Mouse (Mus musculus) lung, adult 2 months (tissue): Measurements from ENCODE around the gene Cym.

ENCODE experiments used
- CTCF ChIP-seq: fragments of 200-500 bp; IDR thresholded peaks from 2 replicates; pipeline ENCODE4 v1.5.1; 2011; ENCODE audit warnings: mild to moderate bottlenecking, low read length, control low read depth; ENCODE audit not compliant: insufficient read depth
- POLR2A ChIP-seq: fragments of 200-500 bp; IDR thresholded peaks from 2 replicates; pipeline ENCODE4 v1.6.1; 2011; ENCODE audit warnings: low read depth, mild to moderate bottlenecking, control low read depth, low read length, borderline replicate concordance; ENCODE audit errors: extremely low read depth

DNA sequence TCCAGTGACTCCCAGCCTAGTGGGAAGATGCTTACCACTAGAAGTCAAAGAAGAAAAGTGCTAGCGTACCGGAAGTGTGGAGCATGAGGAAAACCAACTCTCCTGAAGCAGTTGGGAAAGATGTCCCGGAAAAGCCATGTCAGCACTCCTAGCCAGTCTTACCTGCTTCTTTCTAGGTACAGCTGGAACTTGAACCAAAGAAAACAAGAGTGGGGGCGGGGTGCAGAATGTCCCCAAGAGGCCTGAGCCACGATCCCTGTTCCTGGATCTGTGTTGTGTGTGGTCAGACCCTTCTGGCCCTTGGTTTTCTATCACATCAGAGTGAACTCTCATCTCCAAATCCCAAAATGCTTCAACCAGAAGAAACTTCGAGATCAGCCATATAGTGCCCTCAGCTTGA, 25.3 kb upstream of the Cym start:
- TF ChIP-seq CTCF (no peak), POLR2A (no peak)
